Mouse (Mus musculus): Measurements from ENCODE around the gene Triobp. TPM values are rescaled to one million over a fixed set of nuclear protein-coding genes. Genes with fewer than 3 reads are reported as not detected.
"Not testable (repeated sequence)": the region's sequence is repeated elsewhere in the genome, so short reads cannot be mapped to it uniquely, and the experiment has no call there.

The Triobp gene
- total RNA-seq, 2 experiments from 2014 or later, result 23.0 to 23.6 TPM

DNA sequence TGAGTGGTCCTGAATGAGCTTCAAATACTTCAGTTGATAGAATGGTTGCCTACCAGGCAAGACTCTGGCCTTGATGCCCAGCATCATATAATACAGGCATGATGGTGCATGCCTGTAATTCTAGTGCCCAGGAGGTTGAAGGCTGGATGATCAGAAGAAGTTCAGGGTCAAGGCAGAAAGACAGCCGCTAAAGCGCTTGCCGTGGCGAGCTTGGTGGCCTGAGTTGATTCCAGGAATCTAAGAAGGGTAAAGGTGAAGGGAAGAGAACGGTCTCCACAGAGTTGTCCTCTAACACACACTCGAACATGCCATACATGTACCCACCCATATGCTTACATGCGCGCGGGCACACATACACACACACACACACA, 42.6 kb downstream of the Triobp start:
- intact Hi-C loops (cut with DNase I), result no loop called here
- no peak for DNase-seq (ENCODE audit: low spot score in 2 of 2)

DNA sequence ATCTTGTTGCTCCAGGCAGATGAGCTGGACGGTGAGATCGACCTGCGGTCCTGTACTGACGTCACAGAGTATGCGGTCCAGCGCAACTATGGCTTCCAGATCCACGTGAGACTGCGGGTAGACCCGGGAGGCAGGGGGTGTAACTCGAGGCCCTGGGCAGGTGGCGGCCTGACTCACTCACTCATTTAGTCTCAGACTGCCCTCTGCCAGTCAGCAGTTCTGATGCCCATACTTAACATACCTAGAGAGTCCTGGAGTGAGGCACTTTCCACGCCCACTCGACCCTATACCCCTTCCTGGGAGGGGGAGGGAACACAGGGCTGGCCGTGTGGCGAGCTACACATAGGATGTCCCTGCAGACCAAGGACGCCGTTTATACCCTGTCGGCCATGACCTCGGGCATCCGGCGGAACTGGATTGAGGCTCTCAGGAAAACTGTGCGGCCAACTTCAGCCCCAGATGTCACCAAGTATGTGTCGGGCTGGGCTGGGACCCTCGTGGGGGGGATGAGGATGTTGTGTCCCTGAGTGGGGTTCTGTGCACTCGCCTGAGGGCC, 43.5 kb downstream of the Triobp start:
- DNase-seq (ENCODE audit: low spot score in 2 of 2), result no peak
- intact Hi-C loops (cut with DNase I), result no loop called here

DNA sequence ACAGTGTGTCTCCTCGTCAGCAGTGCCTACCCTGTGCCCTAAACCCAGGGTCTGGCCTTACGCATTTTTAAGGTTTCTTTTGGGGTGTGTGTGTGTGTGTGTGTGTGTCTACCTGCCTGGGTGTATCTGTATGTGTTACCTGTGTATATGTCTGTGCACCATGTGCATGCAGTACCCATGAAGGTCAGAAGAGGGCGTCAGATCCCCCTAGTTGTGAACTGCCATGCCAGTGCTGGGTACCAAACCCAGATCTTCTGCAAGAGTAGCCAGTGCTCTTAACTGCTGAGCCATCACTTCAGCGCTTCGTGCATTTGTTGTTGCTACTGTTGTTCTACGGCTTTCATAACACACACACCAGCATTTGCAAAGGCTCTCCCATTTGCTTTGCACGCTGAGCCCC, 44.7 kb downstream of the Triobp start:
- no peak for DNase-seq (ENCODE audit: low spot score in 2 of 2)
- intact Hi-C loops (cut with DNase I), result no loop called here

DNA sequence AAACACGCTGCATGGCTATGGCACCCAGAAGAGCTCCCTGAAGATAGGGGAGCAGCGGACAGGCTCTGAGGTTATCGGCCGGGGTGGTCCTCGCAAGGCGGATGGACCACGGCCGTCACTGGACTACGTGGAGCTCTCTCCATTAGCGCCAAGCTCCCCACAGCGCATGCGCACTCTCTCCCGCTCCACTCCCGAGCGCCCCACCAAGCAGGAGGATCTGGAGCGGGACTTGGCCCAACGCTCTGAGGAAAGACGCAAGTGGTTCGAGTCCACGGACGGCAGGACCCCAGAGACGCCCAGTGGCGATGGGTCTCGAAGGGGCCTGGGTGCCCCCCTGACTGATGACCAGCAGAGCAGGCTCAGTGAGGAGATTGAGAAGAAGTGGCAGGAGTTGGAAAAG, 45.4 kb downstream of the Triobp start:
- intact Hi-C loops (cut with DNase I), result no loop called here
- DNase-seq (ENCODE audit: low spot score in 2 of 2), result no peak

DNA sequence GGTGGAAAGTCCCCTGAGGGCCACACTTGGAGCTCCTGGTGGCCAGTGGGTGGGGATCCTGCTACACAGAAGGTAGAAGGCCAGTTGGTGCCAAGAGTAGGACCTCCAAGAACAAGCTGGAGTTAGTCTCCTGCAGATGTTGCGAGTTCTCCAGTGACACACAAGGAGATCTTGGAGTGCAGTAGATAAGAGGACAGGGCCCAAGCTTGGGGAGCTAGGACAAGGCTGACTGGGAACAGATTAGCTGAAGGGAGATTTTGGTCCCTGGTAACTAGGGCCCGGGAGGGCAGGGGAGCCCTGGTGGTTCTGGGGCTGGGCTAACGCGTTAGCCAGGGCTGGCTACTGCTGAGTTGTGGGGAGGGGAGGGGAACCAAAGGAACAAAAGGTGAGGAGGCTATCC, 48.4 kb downstream of the Triobp start:
- intact Hi-C loops (cut with DNase I), result no loop called here
- no peak for DNase-seq (ENCODE audit: low spot score in 2 of 2)

DNA sequence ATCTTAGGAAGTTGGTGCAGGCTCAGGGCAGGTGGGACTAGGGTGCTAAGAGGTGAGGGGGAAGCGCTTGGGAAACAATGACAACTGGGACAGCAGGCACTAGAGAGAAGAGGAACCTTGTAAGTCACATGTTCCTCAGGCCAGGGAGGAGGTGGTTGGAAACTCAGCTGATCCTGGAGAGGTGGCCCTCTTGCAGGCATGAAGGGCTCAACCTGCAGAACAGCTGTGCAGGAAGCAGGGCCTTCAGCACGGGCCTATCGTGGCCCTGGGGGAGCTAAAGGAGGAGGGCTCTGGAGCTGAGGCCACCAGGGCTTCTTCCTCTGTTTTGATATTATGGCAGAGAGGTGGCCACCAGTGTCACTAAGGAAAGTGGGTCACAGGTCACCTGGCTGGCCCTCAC, 49.1 kb downstream of the Triobp start:
- intact Hi-C loops (cut with DNase I), result no loop called here
- no peak for DNase-seq (ENCODE audit: low spot score in 2 of 2)

DNA sequence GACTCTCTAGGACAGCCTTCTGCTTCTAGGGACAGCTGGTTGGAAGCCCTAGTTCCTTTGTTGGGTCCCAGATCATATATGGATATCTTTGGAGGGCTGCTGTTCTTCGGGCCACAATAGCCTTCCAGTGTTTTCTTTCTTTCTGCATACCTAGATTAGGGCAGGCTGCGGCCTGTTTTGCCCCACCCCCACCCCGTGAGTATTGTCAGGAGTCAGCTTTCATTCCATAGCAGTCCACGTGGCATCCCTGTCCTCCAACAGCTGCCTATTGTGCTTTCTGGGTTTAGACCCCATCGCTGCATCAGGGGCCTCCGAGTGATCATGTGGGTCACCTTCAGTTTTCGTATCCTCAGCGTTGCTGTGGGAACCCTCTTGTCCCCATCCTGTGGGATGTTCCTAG, 50.8 kb downstream of the Triobp start:
- DNase-seq (ENCODE audit: low spot score in 2 of 2), result no peak
- intact Hi-C loops (cut with DNase I), result no loop called here

DNA sequence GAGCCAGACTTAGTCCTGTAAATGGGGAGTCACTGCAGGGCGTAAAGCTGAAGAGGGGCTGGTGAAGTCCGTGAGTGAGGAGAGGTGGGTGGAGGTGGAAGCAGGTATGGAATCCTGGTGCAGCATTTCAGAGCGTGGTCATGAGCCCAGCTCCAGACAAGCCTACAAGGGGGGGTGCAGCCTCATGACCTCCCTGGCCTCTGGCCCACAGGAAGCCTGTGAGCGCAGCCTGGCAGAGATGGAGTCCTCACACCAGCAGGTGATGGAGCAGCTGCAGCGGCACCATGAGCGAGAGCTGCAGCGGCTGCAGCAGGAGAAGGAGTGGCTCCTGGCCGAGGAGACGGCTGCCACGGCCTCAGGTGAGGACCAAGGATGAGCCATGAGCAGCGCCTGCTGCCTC, 52.1 kb downstream of the Triobp start:
- intact Hi-C loops (cut with DNase I), result no loop called here

DNA sequence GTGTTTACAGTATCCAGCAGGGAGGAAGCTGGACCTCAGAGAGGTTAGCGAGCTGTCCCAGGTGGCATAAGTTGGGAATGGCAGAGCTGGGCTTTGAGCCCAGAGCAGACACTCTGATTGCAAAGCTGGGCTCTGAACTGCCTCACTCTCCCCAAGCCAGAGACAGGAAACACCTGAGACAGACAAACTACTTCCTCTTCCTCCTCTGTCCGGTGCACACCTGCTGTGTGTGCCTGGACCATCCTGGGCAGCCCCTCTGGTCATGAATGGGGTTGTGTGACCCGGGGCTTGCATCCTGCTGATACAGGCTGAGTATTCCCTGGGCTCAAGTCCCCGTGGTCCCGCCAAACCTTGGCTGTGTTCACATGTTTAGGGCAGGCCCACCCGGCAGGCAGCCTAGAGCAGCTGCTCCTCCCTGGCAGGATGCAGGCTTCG, 52.9 kb downstream of the Triobp start:
- no peak for DNase-seq (ENCODE audit: low spot score in 2 of 2)
- intact Hi-C loops (cut with DNase I), result no loop called here

More for the DNA sequence above, 52.1 kb downstream of the Triobp start:
- DNase-seq (ENCODE audit: low spot score in 2 of 2), result no peak

DNA sequence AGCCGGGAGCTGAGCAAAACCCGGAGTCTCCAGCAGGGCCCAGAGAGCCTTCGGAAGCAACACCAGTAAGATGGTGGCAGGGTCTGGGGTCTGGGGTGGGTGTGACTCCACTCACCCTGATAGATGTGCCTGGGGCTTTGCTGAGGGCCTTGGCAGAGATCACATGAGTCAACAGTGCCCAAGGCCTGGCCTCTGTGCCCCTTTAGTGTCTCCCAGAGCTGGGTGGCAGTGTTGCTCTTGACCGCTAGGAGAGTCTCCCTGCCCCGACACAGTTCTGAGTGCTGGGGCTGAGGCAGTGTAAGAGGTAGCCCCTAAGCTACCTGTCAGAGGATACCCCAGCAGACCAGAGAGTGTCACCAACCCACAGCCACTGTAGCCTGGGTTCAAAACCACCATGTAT, 54.0 kb downstream of the Triobp start:
- DNase-seq (ENCODE audit: low spot score in 2 of 2), result no peak
- intact Hi-C loops (cut with DNase I), result no loop called here

DNA sequence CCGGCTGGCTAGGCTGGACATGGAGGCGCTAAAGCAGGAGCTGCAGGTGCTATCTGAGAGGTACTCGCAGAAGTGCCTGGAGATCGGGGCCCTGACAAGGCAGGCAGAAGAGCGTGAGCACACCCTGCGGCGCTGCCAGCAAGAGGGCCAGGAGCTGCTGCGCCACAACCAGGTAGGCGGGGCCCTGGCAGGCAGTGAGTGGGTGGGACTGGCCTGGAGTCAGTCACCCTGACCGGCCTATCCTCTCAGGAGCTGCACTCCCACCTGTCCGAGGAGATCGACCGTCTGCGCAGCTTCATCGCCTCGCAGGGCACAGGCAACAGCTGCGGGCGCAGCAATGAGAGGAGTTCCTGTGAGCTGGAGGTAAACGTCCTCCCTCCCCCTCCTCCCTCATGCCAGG, 54.5 kb downstream of the Triobp start:
- no peak for DNase-seq (ENCODE audit: low spot score in 2 of 2)
- intact Hi-C loops (cut with DNase I), result no loop called here

DNA sequence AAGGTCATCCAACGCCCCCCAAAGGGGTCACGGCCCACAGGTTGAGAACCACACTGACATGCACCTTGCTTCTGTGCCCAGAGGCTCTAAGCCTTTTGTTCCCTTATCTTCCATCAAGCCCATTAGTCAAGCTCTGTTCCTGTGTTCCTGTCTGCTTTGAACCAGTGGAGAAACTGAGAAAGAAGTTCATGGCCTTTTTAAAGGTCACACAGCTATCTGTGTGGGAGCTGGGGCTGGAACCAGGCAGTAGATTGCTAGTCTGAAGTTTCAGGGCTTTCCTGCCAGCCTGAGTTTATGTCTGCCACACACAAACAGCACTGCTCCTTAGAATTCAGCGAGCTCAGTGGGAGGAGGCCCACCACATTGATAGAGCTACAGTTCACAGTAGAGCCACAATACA, 55.6 kb downstream of the Triobp start:
- DNase-seq (ENCODE audit: low spot score in 2 of 2), result no peak
- intact Hi-C loops (cut with DNase I), result no loop called here

DNA sequence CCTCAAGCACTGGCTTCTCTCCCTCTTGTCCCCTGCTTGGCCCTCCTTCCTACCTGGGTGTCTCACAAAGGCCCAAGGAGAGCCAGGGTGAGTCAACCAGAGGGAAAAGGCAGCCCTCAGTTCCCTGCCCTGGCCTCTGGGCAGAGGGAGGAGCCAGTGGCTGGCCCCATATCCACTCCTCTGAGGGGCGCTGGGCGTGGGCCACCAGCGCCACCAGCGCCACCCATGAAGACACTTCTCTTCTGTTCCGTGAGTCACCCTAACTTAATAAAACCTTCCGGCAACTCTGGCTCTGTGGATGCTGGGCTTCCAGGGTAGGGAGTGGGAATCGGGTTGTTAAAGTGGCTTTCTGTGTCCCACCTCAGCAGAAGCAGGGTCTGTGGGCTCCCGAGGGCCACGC, 58.1 kb downstream of the Triobp start:
- no peak for DNase-seq (ENCODE audit: low spot score in 2 of 2)
- intact Hi-C loops (cut with DNase I), result no loop called here

DNA sequence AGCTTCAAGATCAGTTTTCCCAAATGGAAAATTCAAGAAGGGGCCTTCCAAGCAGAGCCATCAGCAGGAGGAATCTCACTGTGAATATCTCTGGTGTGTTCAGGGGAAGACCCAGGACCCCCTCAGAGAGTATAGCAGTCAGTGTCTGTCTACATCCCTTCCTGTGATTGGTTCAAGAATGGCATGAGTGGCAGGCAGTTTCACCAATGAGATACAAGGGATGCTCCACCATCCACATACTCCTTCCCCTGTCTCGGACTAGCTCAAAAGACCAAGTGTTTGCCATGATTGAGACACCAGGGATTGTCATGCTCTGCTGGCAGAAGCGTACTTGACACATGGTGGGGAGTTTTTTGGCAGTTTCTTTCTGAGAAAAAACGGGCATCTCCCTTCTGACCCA, 59.1 kb downstream of the Triobp start:
- peak; percentile 51 to 68 for DNase-seq (ENCODE audit: low spot score in 2 of 2)
- intact Hi-C loops (cut with DNase I), result no loop called here

DNA sequence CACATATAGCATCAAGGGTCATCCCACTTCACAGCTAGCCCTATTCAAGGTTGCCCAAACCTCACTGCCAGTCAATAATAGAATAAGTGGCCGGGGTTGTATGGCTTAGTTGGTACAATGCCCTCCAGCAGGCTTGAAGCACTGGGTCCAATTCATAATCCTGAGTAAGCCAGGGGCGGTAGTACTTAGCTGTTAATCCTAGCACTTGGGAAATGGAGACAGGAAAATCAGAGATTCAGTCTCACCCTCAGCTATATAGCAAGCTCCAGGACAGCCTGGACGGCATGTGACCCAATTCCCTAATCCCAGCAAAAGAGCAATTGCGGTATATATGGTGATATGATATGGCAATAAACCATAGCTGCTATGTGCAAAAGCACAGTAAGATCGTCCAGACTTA, 59.5 kb downstream of the Triobp start:
- DNase-seq (ENCODE audit: low spot score in 2 of 2), result no peak
- intact Hi-C loops (cut with DNase I), result no loop called here

DNA sequence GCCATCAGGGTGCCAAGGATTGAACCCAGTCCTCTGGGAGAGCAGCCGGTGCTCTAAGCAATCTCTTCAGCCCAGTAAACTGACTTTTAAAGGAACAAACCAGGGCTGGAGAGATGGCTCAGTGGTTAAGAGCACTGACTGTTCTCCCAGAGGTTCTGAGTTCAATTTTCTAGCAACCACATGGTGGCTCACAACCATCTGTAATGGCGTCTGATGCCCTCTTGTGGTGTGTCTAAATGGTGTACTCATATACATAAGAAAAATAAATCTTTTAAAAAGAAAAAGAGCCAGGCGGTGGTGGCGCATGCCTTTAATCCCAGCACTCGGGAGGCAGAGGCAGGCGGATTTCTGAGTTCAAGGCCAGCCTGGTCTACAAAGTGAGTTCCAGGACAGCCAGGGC, 60.3 kb downstream of the Triobp start:
- DNase-seq (ENCODE audit: low spot score in 2 of 2); intact Hi-C loops (cut with DNase I): not testable (repeated sequence)

DNA sequence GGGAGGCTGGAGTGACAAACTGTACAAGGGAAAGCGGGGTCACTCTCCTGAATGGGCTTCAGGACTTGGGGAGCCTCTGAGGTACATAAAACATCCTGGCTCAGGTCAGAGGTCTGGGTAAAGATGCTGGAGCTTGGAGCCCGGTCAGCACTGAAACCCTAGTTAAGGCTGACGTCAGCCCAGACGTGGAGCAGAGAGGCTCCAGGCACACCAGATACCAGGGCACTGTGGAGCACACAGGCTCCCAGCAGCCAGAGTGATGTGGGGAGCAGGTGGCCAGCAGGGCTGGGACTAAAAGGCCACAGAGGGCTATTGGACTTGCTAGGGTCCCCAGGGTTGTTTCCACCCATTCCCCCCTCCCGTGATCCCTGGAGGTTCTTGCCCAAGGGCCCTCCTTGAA, 62.2 kb downstream of the Triobp start:
- intact Hi-C loops (cut with DNase I), result no loop called here

DNA sequence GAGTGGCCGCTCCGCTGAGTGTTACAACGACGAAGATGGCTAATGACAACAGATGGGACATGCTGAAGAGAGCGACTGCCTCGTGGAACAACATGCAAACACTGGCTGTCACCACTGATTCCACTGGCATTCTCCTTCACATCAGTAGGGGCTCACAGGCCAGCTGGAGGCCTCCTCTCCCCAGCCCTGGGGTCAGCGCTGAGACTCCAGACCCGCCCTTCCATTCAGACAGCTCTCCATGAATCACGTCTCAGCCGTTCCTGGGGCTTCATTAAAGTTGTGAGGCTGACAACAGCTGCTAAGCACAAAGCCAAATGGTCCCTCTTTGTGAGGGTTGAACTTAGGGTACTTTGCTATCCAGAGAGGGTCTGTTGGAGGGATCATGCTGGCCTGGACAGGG, 64.0 kb downstream of the Triobp start:
- no peak for DNase-seq (ENCODE audit: low spot score in 2 of 2)
- intact Hi-C loops (cut with DNase I), result no loop called here

More for the DNA sequence above, 62.2 kb downstream of the Triobp start:
- no peak for DNase-seq (ENCODE audit: low spot score in 2 of 2)

DNA sequence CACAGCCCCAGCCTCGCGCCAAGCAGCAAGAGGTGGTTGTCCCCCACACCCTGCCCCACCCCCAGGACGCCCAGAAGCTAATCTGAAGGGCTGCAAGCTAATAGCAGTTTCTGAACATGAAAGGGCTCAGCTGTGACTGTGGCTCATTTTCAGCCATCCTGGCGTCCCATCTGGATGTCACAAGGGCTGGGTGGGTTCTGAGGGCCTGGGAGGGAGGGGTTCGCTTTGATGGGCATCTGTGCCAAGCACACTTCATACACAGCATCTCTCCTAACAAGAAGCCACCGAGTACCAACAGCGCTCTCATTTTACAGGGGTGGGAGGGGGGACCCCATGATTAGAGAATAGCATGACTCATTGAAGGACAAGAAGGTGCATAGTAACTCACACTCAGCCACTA, 65.9 kb downstream of the Triobp start:
- intact Hi-C loops (cut with DNase I), result no loop called here
- no peak for DNase-seq (ENCODE audit: low spot score in 2 of 2)

DNA sequence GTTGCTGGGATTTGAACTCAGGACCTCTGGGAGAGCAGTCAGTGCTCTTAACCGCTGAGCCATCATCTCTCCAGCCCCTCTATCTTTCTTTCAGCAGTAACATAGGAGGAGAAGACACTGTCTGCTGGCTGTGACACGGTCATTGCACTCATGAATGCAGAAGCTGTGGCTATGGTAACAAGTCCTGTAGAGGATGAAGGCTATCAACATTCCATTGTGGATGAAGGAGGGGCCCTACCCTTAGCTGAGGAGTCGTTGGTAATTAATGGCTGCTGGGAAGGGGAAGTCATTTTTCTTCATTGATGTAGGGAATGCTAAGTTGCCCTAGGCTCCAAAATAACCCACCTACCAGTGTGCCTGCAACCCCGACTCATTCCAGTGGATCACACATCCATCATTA, 70.7 kb downstream of the Triobp start:
- intact Hi-C loops (cut with DNase I), result no loop called here
- no peak for DNase-seq (ENCODE audit: low spot score in 2 of 2)

DNA sequence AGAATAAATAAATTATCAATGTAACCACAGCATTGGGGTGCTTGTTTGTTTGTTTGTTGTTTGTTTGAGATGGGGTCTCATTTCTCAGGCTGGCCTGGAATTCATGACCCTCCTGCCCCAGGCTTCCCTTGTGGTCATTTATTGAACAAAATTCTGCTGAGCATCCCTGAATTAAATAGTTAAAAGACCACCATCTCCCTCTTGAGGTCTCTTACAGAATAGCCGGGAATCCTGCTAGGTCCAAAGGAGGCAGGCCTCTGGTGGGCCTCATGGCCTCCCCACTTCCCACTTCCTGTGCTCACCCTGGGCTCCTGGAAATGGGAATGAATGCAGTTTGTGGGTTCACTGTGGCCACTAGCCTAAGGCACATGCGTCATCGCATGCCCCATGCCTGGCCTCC, 71.4 kb downstream of the Triobp start:
- intact Hi-C loops (cut with DNase I), result no loop called here
- DNase-seq (ENCODE audit: low spot score in 2 of 2), result no peak

DNA sequence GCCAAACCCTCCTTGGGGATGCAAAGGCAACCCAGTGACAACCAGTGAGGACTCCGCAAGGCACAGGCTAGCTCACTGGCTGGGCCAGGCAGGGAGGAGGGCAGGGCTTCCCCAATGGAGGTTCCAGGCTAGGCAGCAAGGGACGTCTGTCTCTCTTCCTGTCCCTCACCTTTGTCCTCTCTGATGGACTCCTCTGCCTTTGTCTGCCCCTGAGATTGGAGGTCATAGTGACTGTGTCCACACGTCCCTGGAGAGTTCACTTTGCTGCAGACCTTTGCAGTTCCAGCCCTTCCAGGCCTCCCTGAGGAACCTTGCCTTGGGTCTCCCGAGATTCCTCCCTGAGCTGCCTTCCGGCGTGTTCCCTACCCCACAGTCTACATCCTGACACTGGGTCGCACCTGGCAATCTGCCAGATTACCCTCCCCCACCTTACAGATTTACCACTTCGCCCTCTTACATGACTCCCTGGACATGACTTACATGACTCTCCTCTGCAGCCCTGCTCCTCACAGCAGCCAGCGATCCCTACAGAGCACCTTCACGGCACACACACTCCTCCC, 75.2 kb downstream of the Triobp start:
- no peak for DNase-seq (ENCODE audit: low spot score in 2 of 2)
- intact Hi-C loops (cut with DNase I), result no loop called here

Measured in left cerebral cortex, postnatal 14 days (tissue).